Mouse (Mus musculus) bone marrow macrophage, adult 2 months (primary cell): ENCODE data around the gene Hsd3b1.

ENCODE experiments used
- CTCF ChIP-seq: IDR thresholded peaks from 2 replicates; pipeline ENCODE4 v1.5.1; 2012; ENCODE audit warnings: low read depth, mild to moderate bottlenecking, low read length, moderate library complexity
- POLR2A ChIP-seq: IDR thresholded peaks from 2 replicates; pipeline ENCODE4 v1.6.1; 2012; ENCODE audit warnings: mild to moderate bottlenecking, low read depth, low read length, borderline replicate concordance

GRCm38 (mm10) chr3:98890430-98890829, 30.8 kb upstream of the Hsd3b1 start:
- TF ChIP-seq CTCF = no peak
- no peak for TF ChIP-seq POLR2A
